Mouse (Mus musculus): ENCODE results near the gene Sh3kbp1.
"Not testable (repeated sequence)": the region's sequence is repeated elsewhere in the genome, so short reads cannot be mapped to it uniquely, and the experiment has no call there.

The Sh3kbp1 gene

DNA sequence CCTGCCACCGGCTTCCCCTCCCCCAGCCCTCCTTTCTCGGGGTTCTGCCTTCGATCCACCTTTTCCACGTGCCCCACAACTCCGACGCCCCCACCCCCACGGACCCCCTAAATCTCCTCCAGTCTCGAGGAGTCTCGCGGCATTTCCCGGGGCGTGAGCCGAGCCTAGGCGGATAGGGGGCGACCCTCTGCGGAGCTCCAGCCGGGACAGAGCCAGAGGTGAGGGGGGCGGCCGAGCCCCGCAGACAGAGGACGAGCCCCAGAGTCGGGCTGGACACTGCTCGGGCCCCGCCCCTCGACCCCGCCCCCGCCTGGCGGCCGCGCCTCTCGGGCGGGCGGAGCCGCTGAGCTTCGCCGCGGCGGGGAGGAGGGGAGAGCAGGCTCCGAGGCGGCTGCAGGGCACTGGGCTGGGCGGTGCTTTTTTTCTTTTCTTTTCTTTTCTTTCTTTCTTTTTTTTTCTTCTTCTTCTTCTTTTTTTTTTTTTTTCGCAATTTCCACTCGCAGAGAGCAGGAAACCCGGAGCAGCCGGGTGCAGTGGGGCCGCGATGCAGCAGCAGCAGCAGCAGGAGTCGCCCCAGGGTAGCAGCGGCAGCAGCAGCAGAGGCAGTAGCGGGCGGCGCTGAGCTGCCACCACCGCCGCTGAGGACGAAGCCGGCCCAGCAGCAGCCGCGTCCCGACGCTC, at the start of gene Sh3kbp1:
Sh3kbp1 (plus strand) TSS at position 366 of the 681 bp plus-strand sequence.
- peak; percentile 53 for DNase-seq

DNA sequence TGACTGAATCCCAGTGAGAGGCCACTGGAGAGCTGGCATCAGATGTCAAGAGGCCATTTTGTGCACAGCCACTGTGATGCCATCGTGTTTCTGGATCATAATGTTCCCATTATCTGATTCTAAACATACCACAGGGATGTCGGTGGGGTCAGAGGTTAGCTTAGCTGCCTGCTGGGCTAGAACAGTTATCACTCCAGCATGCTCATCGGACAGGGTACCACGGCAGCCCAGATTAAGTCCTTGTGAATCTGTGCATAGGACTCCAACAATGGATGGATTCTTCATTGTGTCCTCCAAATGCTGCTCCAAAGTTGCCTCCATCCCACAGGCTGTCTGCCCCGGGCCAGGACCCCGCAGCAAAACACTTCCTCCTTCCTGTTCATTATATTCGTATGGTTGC, 42.3 kb upstream of the Sh3kbp1 start:
- DNase-seq: not testable (repeated sequence)

DNA sequence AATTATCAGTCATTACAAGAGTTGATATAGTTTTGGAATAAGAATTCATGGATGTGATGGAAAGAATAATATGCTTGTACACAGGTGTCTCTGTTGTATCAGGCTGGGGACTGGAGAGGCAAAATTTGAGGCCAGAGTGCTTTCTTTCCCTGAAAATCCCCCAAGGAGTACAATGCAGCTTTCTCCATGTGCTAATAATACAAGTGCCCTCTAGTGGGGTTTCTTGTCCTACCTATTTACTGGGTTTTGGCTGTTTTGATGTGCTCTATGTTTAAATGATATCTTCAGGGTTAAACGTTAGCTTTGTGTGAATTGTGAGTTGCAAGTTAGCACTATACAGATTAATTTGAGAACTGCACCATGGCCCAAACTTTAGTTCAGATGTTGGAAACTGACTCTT, 35.4 kb upstream of the Sh3kbp1 start:
- DNase-seq: no peak

DNA sequence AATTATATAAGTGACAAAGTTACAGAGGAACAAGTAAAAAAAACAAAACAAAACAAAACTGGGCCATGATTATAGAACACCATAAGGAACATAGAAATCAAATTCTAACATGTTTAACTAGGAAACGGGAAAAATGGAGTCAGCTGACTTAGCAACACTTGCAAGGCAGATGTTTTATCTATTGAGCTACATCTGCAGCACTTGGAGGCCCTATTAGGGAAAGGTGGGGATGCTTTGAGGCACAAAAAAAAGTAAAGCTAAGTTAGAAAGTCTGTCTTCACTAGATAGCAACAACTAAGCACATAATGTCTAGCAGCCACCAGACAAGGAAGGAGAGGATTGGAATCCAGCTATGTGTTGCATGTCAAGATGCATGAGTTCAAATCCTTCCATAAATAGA, 29.6 kb upstream of the Sh3kbp1 start:
- no peak for DNase-seq

DNA sequence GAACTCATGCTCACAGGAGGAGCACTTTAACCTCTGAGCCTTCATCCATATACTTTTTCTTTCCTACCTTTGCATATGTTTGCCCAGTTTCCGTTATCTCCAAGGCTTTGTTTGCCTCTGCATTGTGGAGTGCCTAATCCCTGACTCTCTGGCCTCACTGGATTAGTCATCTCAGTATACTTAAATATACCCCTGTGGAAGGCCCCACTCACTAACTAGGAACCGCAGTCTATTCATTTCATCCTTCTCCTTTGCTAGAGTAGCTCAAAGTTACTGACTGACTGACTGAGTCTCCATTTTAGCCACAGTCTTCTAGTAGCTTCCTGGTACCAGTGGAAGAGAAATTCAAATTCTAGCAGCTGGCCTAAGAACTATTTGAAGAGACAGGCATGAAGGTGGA, 22.2 kb upstream of the Sh3kbp1 start:
- no peak for DNase-seq

DNA sequence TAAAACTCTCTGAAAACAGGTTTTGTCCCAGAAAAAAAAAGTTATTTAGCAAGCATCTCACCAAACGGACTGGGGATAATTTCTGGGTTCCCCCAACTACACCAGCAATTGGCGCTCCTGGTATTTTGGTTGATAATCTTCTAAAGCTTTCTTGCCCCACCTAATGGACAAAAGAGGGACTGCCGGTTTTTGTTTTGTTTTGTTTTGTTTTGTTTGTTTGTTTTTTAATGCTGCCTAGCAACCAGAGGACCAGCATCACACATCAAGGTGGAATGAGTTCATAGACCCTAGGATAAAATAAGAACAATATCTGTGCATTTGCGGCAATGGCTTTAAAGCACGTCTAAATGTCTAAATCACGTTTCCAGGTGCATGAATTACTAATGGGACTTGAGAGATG, 20.1 kb upstream of the Sh3kbp1 start:
- no peak for DNase-seq

DNA sequence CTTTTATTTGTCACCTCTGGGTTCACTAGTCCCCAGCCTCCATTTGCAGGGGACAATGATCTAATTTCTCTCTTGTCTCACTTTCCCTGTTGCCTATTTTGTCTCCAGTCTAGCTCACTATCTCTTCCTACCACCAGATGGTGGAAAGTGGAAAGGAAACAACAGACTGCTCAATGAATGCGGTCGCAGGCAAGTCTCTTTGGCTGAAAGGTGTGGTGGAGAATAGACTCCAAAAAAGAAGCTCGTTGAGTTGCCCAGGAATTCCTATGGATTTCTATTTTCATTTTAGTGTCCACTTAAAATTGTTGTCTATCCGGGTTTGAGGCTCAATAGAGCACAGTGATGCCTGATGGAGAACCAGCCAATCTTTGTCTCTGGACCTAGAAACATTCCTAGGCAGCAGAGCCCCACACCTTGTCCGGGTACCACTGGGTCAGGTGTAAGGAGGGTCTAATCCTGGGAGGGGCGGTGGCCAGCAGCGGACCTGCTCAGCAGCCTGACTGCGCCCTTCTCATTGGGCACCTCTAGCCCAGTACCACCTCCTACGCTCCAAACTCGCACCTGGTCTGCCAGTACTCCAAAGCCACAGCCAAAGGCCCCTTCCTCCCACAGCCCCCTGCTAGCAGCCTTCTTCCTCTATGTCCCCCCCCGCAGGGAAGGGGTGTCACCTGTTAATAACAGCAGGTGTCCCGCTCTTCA, 715 bp upstream of the Sh3kbp1 start:
- peak; percentile 12 for DNase-seq

DNA sequence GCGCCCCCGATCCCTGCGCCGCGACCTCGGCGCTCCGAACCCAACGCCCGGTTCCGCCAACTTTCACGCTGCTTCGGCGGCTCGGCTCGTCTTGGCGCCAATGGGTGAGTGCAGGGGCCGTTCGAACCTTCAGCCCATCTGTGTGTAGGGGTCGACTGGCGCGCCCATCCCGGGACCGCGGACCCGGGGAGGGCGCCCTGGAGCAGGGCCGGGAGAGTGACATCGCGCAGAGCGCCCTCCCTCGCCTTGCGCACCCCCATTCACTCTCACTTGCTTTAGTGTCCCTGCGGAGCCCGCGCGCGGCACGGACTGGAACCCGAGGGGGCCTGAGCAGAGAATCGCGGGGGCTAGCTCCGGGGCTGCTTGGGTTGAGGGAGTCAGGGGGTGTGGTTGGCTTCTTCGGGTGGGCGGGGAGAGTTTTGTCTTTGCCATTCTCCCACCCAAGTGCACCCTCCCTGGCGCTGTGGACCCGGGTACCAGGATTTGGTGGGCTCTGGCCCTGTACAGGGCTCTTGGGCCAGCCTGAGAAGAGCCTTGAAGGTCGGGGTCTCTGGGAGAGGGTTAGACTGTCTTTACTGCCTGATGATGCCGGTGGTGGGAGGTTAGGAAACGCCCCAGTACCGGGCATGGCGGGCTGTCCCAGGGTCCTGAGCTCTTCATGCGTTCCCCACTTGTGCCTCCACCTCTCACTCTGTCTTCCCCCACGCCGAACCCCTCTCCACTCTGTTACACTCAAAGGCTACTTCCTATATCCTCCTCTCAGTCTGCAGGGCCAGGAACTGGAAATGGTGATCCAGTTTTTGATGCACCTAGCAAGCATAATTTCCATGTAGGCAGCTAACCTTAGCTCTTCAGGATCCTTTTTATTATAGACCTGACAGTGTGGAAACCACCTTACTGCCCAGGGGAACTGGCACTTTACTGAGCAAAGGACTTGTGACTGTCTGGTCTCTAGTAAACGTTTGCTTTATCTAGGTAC, 805 bp downstream of the Sh3kbp1 start:
- peak; percentile 26 for DNase-seq

DNA sequence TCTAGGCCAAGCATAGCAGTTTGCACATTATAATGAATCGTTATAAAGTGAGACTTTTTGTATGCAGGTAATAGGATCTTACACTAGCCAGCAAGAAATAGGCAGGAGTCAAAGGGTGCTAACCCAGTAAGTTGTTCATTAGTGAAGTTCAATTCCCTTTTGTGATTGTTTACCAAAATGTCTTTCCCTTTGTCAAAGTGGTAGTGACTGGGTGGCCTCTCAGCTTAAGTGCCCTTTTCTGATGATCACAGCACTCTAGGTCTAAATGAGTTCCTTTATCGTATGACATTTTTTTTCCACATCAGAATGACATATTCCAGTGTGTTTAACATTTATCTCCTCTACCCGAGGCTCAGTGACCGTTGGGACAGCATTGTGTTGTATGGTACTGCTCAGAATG, 1.6 kb downstream of the Sh3kbp1 start:
- DNase-seq: no peak

DNA sequence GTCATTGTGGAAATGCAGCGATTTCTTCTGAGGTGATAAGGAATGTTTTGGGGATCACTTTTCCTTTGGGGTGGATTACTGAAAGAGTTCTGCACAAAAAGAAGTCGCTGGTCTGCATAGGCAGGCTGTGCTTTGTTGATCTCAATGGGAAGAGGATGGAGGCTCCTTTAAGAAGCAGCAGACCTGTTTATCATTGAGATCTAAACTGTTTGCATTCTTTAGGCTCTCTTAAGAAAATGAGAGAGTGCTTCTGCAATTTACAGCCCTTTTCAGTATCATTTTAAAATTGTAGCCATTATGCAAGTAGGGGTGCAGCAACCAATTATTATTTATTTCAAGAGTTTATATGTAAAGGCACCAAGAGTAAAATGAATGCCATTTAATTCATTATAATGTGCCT, 2.1 kb downstream of the Sh3kbp1 start:
- no peak for DNase-seq

DNA sequence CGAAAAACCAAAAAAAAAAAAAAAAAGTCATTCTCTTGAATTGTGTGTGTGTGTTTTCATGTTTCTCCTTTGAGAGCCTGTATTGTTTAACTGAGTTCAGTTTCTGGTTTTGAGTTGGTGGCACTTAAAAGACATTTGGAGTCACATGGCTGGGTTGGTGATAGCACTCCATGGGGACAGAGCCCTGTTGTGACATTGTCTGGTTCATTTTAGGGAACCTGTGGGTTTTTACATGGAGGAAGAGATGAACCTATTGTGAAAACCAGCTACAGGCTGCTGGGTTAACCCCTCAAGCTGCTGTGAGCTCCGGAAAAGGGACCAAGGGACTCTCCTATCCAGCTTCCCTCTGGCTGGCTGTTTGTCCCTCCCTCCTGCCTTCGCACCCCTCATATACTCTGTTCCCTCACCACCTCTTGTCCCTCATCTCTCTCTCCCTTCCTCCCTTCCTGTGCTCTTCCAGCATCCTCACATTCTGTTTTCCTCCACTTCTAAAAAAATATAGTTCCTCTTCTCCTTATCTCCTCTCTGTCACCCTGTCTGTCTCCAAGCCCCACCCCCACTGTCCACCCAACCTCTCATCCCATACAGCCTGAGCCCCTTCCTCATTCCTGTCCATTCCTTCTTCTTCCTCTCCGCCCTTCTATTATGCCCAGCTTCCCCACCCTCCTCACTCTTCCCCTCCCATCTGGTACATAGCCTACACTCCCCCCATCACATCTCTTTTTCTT, 11.6 kb downstream of the Sh3kbp1 start:
- DNase-seq: no peak

DNA sequence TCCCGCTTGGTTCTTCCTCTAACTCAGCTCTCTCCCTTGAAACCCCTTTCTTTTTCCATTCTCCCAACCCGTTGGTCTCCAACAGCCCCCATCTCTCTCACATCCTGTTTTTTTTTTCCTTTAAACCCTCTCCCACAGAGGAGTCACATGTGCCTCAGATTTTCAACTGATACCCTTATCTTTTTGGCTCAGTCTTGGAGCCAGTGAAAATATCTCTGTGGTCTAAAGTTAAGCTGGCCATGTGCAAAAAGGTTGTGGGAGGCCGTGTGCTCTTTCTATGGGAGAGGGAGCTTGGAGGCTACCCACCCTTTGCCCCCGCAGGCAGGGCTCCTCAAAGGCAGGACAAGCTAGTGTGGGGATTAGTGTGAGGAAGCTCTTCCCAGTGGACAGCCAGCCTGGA, 12.9 kb downstream of the Sh3kbp1 start:
- DNase-seq: no peak

DNA sequence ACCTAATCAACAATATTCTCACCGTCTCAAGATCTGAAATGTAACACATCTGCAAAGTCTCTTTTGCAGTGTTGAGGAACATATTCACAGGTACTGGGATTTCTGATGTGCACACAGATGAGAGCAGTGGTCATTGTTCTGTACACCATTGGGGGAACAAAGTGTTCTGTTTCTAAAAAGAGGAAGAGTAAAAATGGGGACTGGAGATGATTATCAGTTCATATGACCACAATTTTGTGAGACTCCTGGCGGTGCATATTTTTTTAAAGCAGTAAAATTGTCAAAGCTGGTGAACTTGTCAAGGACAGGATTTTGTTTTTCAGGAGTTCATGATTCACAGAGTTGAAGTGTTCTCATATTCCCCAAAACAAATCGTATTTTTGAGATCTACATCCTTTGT, 18.2 kb downstream of the Sh3kbp1 start:
- DNase-seq: no peak

DNA sequence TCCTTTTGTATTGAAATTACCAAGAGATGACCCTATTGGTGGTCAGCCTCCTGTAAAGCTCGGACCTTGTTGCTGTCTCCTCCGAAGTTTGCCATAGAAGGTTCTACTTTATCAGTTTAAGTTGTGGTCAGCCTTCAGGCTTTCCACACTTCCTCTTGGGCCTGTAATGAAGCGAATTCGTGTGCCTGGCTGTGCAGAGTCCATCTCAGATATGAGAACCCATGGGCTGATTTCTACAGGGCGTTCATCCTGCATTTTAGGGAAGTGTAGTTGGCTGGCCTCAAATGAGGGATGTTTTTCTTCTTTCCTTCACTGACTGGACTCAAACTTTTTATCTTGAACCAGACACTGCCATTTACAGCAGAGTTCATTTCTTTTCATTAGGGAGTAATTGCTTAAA, 20.5 kb downstream of the Sh3kbp1 start:
- DNase-seq: no peak

DNA sequence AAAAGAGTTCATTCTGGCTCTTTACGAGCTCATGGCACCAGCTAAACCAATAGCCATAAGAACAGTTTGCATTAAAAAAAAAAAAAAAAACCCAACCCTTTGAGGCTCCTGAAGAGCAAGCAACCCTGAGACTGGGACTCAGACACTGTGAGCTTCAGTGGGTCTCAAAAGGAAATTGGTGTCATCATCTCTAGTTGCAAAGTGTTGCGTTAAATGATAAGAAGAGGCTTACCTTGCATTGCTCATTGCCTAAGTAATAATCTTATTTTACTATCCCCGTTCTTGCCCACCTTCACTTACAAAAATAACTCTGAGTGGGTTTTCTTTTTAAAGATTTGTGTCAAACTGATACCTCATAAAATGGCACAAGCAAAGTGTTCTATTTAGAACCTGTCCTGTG, 21.5 kb downstream of the Sh3kbp1 start:
- DNase-seq: no peak

DNA sequence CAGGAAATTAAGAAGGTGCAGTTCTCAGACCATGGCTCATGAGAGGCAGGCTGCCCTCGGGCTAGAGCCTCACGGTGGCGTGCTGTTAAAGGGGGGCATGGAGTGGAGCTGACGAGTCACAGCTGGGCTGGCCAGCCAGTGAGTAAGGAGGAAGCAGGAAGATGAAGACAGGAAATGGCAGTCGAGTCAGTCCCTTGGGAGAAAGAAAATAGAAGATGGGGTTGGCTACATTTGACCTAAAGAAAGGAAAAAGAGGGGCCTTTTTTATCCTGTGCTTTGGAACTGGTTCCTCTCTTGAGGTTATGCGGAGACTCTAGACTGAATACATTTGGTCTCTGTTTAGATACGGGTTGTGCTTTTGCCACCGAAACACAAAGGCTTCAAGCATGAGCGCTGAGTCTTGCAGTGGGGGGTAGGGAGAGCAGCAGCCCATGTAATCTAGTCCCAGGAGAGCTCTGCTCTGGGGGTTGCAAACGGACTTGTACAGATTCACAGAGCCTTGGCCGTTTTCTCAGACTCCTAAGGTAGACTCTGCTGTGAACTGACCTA, 23.1 kb downstream of the Sh3kbp1 start:
- DNase-seq: no peak

DNA sequence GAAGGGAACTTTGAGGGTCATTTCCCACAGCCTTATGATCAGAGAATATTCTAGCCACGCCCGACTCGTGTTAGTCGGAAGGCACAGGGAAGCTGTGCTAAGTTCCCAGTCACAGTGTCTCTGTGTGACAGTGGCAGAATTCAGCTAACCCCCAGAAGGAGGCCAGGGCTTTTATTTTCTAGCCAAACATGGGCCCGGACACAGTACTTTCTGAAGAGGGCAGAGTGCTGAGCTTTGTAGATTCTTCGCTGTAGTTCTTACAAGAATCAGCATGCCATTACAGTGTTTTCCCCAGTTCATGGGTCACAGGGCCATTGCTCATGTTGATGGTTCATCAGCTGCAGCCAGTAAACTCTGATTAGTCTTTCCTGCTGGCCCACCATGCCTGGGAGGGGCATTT, 23.7 kb downstream of the Sh3kbp1 start:
- DNase-seq: no peak

DNA sequence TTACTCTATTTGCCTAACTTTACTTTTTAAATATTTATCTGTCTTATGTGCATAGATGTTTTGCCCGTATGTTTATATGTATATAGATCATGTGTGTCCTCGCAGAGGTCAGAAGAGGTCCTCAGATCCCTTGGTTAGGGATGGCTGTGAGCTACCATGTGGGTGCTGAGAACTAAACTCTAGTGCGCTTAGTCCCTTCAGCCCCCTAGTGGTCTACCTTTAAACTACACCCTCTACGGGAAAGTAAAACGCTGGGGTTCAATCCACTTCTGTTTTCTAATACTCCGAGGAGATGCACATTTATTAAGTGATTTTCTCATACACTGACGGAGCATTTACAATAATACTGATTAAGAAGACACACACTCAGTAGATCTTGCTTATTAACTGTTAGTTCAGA, 44.3 kb downstream of the Sh3kbp1 start:
- no peak for DNase-seq

DNA sequence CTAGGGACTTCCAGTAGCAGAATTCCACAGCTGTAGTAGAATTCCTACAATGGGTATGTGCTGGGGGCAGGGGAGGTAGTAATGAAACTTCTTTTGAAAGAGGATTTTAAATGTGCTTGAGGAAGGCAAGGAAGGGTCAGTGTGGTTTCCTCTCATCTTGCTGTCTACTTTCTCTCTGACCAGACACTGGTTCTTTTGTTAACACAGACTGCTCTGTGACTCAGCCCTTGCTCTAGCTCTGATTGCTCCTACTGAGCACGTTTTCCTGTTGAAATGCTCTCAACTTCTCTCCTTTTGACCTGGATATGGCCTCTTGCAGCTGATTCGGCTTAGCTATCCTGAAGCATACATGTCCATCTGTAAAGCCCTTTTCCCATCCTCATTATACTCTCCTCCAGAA, 45.4 kb downstream of the Sh3kbp1 start:
- DNase-seq: no peak

DNA sequence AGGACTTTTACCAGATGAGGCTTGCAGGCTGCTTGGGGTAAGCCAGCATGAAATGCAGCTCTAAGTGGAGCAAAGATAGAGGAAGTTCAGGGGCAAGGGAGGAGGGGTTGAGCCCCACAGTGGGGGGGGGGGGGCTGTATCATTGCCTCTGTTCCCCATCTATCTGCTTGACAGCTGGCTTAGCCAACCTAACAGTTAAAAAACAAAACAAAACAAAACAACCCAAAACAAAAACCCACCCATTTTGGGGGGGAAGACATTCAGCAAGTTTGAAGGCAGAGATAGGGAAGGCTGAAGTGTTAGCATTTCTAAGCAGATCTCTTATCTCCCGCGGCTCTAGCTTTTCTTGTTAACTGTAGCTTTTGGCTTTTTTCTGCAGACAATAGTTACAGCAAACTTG, 49.2 kb downstream of the Sh3kbp1 start:
- DNase-seq: no peak

DNA sequence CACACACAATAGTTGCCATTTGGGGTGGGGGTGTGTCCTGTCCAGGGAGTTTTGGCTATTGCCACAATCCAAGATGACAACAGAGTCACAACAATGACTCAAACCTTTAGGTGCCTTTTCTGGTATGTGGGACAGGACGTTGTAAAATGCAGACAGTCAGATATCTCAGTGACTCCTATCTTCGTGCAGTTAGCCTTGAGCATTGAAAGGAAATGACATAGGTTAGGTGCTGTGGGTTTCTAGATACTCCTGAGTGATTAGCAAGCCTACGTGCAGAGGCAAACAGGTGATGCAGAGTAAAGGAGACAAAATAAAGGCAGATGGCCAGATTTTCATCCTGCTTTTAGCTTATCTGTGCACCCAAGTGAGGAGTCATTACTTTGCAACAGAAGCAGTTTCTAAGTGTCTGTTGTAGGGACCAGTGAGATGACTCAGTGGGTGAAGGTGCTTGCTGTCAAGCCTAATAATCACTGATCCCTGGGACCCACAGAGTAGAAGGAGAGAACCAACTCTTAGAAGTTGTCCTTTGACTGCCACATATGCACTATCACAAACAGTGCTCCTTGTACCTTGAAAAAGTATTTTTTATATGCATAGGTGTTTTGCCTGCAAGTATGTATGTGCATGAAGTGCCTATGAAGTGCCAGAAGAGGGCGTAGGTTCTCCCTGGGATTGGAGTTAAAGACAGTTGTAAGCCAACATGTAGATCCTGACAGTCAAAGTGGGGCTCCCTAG, 50.7 kb downstream of the Sh3kbp1 start:
- no peak for DNase-seq

DNA sequence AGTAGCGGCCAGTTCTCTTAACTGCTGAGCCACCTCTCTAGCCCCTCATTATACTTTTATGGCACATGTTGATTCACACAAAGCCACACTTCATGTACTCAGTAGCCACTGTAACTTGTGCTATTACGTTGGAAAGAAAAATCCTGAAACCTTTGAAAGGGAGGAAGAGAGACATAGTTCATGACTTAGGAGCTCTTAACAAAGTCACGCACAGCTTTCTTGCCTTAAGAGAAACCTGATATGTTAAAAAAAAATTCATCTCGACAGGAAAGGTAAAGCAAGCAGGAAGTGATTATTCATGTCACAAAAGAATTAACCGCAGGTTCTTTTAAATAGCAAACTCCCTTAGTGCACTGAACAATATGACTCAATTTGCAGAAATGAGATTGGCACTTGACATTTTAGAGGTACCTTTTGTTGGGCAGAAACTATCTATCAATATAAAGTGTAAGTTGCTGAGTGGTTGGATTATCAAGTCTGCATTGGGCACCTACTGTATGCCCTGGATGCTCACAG, 51.3 kb downstream of the Sh3kbp1 start:
- DNase-seq: no peak
